Mouse (Mus musculus): Measurements from ENCODE around the gene Gm28042. TPM values are rescaled to one million over a fixed set of nuclear protein-coding genes. Genes with fewer than 3 reads are reported as not detected.

The Gm28042 gene
- polyA plus RNA-seq, 1 experiment from 2014 or later, result 2.2 TPM

DNA sequence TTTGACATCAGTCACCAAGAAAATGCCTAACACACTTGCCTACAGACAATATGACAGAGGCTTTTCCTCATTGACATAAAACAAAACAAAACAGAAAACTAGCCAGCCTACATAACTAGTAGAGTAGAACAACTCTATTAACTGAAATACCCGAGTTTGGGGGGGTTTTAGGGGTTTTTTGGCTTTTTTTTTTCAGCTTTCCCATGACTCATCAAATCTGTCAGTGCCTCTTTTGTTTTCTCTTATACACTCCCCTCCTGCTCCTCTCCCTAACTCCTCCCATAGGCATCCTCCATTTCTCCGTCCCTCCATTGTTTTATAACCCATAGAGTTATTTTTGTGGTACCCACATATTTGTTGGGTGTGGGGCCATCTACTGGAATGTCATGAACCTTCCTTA lies 33.8 kb upstream of the Gm28042 start:
- ATAC-seq (replicated peaks; ENCODE audit: extremely low read depth, insufficient read depth, low FRiP score), result no peak

DNA sequence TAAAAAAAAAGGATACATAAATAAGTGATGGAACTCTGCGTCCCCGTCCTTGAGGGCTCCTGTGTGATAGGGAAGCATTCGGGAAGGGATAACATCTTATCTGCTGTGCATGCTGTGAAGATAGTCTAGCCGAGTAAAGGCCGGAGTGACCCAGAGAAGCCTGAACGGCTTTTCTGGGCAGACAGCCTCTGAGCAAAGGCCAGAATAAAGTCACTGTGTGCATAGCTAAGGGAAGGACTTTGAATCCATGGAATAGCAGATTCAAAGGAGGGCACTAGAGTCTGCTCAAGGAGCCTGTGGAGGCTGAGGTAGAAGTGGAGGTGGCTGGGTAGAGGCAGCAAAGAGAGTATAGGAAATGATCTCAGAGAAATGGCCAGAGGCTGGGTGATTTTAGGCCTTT lies 32.5 kb upstream of the Gm28042 start:
- no peak for ATAC-seq (replicated peaks; ENCODE audit: extremely low read depth, insufficient read depth, low FRiP score)
- Histone ChIP-seq H3K36me3 (ENCODE audit: control insufficient read depth, insufficient read depth) (no peaks in the 10 kb centered on the region; the same call in 1 of the 2 replicates), H3K4me2 (ENCODE audit: low read depth, low read length) (no peak overlapping the region), H3K9me3 (replicated peaks; ENCODE audit: control insufficient read depth, low read length) (no peaks in the 10 kb centered on the region), H3K4me3 (ENCODE audit: low read length) (no peak overlapping the region), H3K27ac (ENCODE audit: low read length) (peak overlapping the region; percentile 69), H3K4me1 (ENCODE audit: control insufficient read depth, insufficient read depth, low read length) (peaks cover 8% of the 10 kb centered on the region), H3K27me3 (ENCODE audit: control insufficient read depth, insufficient read depth, low read length) (no peaks in the 10 kb centered on the region), H3K9ac (ENCODE audit: low read length) (no peak overlapping the region)
- 52% methylated on average over 6 of the region's 6 CpGs for WGBS

More for the DNA sequence above, 33.8 kb upstream of the Gm28042 start:
- peaks cover 8% of the 10 kb centered on the region for H3K4me1 ChIP-seq (ENCODE audit: control insufficient read depth, insufficient read depth, low read length)
- no peaks in the 10 kb centered on the region for H3K9me3 ChIP-seq (replicated peaks; ENCODE audit: control insufficient read depth, low read length)
- H3K4me2 ChIP-seq (ENCODE audit: low read depth, low read length), result no peak overlapping the region
- H3K9ac ChIP-seq (ENCODE audit: low read length), result no peak overlapping the region
- H3K4me3 ChIP-seq (ENCODE audit: low read length), result no peak overlapping the region
- WGBS, result 55% methylated on average over 2 of the region's 2 CpGs
- no peaks in the 10 kb centered on the region for H3K27me3 ChIP-seq (ENCODE audit: control insufficient read depth, insufficient read depth, low read length)
- no peaks in the 10 kb centered on the region for H3K36me3 ChIP-seq (ENCODE audit: control insufficient read depth, insufficient read depth)
- no peak overlapping the region for H3K27ac ChIP-seq (ENCODE audit: low read length)

DNA sequence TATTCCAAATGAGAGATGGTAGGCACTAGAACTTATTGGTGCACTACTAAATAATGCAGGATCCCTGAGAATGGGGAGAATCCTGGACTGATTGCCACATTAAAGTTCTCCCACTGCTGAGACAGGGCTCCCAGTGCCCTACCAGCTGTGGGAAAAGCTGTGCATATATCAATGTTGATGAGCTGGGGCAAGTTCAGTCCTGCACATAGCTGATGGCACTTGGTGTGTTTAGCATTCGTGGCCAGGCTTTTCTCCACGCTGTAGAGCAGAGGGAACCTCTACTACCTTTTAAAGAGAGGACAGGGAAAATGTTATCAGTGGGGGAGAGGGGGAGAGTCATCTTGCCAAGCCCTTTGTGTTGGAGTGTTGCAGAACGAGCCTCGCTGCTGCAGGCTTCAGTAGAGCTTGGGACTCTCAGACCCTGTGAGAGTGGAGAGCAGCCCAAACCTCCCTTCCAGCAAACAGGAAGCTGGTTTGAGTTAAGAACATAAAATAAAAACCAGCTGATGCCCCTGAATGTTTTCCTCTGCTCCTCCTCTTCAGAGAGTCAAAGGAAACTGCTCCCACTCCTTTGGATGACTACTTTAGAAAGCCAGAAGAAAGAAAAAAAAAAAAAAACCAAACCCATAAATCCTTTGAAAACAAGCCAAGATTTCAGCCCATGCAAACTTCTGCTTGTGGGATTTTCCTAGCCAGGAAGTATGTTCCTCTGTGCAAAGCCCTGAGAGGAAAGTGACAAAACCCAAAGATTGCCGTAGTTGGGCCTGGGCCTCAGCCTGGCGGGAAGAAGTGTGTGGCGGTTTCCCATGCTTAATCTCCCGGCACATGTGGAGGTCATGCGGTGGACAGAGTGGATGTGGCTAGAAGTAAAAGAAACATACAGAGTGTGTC lies 31.7 kb upstream of the Gm28042 start:
- Histone ChIP-seq H3K36me3 (ENCODE audit: control insufficient read depth, insufficient read depth) (no peaks in the 10 kb centered on the region; the same call in 1 of the 2 replicates), H3K4me3 (ENCODE audit: low read length) (no peak overlapping the region), H3K4me1 (ENCODE audit: control insufficient read depth, insufficient read depth, low read length) (peaks cover 10% of the 10 kb centered on the region), H3K4me2 (ENCODE audit: low read depth, low read length) (no peak overlapping the region), H3K27ac (ENCODE audit: low read length) (peak overlapping the region; percentile 69), H3K9ac (ENCODE audit: low read length) (no peak overlapping the region), H3K27me3 (ENCODE audit: control insufficient read depth, insufficient read depth, low read length) (no peaks in the 10 kb centered on the region), H3K9me3 (replicated peaks; ENCODE audit: control insufficient read depth, low read length) (no peaks in the 10 kb centered on the region)
- 27% methylated on average over 9 of the region's 9 CpGs for WGBS
- peak; percentile 67 for ATAC-seq (replicated peaks; ENCODE audit: extremely low read depth, insufficient read depth, low FRiP score)

DNA sequence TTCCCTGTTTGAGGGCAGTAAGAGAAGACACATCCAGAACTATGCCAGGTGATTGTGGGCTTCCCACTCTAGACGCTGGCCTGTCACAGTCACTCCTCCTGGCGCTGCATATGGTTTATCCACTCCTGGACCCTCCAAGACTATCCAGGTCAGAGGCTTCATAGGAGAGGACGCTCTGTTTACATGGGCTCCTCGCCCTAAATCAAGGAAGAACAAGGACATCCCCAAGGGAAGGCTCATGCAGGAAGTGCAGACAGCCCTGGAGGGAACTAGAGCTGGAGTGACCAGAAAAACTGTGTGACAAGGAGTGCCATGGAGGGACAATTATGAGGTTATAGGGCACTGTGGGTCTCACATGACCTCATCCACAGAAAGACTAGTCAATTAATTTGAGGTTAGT lies 29.9 kb upstream of the Gm28042 start:
- Histone ChIP-seq H3K4me2 (ENCODE audit: low read depth, low read length) (no peak overlapping the region), H3K4me1 (ENCODE audit: control insufficient read depth, insufficient read depth, low read length) (peaks cover 18% of the 10 kb centered on the region), H3K4me3 (ENCODE audit: low read length) (no peak overlapping the region), H3K27ac (ENCODE audit: low read length) (no peak overlapping the region), H3K27me3 (ENCODE audit: control insufficient read depth, insufficient read depth, low read length) (no peaks in the 10 kb centered on the region), H3K36me3 (ENCODE audit: control insufficient read depth, insufficient read depth) (no peaks in the 10 kb centered on the region; the same call in 1 of the 2 replicates), H3K9me3 (replicated peaks; ENCODE audit: control insufficient read depth, low read length) (no peaks in the 10 kb centered on the region), H3K9ac (ENCODE audit: low read length) (no peak overlapping the region)
- no peak for ATAC-seq (replicated peaks; ENCODE audit: extremely low read depth, insufficient read depth, low FRiP score)
- WGBS, result 74% methylated on average over 4 of the region's 4 CpGs

DNA sequence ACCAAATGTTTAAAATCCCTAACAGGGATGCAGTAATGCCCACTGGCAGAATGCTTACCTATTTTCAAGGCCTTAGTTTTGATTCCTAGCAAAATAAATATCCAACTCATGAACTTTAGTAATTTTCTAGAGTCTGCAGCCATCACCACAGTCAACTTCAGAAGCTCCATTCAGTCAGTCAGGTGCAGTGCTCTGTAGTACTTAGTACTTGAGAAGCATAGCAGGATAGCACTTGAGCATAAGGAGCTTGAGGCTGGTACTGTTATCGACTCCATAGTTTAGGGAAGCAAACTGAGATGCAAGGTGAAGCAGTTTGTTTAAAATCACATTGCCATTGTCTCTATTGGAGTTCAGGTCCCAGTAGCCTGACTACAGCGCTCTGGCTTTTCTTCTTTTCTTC lies 27.6 kb upstream of the Gm28042 start:
- WGBS, result 89% methylated on average over 2 of the region's 2 CpGs
- no peaks in the 10 kb centered on the region; the same call in 1 of the 2 replicates for H3K36me3 ChIP-seq (ENCODE audit: control insufficient read depth, insufficient read depth)
- H3K27ac ChIP-seq (ENCODE audit: low read length), result no peak overlapping the region
- H3K9ac ChIP-seq (ENCODE audit: low read length), result no peak overlapping the region
- H3K4me2 ChIP-seq (ENCODE audit: low read depth, low read length), result no peak overlapping the region
- no peaks in the 10 kb centered on the region for H3K27me3 ChIP-seq (ENCODE audit: control insufficient read depth, insufficient read depth, low read length)
- no peak for ATAC-seq (replicated peaks; ENCODE audit: extremely low read depth, insufficient read depth, low FRiP score)
- no peak overlapping the region for H3K4me3 ChIP-seq (ENCODE audit: low read length)
- no peaks in the 10 kb centered on the region for H3K9me3 ChIP-seq (replicated peaks; ENCODE audit: control insufficient read depth, low read length)
- H3K4me1 ChIP-seq (ENCODE audit: control insufficient read depth, insufficient read depth, low read length), result peaks cover 18% of the 10 kb centered on the region

DNA sequence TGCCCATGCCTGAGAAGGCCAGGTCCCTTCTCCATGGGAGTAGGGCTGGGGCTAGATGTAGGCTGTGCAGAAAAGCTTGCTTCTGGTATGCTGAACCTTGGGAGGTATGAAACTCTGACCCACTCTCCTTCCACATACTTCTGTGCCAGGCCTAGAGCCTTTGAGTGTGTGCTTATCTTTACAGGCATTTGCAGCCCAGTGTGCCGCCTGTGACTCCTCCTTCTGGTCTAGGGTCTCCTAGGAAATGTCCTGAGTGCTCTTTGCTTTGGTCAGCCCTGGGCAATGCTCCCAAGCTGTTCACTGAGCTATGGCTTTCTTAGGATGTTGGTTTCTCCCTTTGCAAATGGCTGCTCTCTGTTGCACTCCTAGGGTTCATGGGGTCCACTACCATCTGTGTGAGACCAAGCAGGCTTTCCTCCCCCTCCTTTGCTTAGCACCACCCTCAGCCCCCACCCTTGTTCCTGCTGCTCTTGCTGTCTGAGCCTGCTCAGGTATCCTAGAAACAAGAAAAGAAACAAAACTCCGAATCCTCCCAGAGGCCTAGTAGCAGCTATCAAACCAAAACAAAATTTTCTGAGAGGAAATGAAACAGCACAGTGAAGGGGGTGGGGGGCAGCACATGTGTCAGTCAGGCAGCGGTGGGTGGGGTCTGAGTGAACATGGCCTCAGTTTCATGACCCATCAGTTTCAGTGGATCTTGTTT lies 26.3 kb upstream of the Gm28042 start:
- ATAC-seq (replicated peaks; ENCODE audit: extremely low read depth, insufficient read depth, low FRiP score), result peak; percentile 35; the same call in 1 of the 2 replicates
- no peaks in the 10 kb centered on the region for H3K27me3 ChIP-seq (ENCODE audit: control insufficient read depth, insufficient read depth, low read length)
- H3K9me3 ChIP-seq (replicated peaks; ENCODE audit: control insufficient read depth, low read length), result no peaks in the 10 kb centered on the region
- H3K4me1 ChIP-seq (ENCODE audit: control insufficient read depth, insufficient read depth, low read length), result peaks cover 12% of the 10 kb centered on the region
- H3K27ac ChIP-seq (ENCODE audit: low read length), result peak overlapping the region; percentile 30
- 58% methylated on average over 3 of the region's 3 CpGs for WGBS
- no peak overlapping the region for H3K4me2 ChIP-seq (ENCODE audit: low read depth, low read length)
- no peak overlapping the region for H3K9ac ChIP-seq (ENCODE audit: low read length)
- H3K36me3 ChIP-seq (ENCODE audit: control insufficient read depth, insufficient read depth), result no peaks in the 10 kb centered on the region; the same call in 1 of the 2 replicates
- no peak overlapping the region for H3K4me3 ChIP-seq (ENCODE audit: low read length)

DNA sequence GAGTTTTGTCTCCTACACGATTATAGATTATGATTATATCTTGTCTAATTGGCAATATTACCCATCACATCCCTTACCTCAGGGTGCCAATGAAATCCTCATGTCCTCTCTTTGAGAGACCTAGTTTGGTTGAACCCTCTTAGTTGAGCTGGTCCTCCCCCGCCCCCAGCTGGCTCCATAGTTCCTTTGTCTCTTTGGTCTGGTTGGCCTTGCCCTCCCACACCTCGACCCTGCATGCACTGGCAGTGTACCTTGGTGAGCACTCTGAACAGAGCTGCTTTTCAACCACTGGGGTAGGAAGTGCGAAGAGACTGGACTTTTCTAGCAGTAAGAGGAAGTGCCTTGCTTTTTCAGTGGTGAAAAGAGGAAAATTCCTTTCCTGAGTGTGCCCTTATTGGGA lies 25.3 kb upstream of the Gm28042 start:
- Histone ChIP-seq H3K9ac (ENCODE audit: low read length) (no peak overlapping the region), H3K27me3 (ENCODE audit: control insufficient read depth, insufficient read depth, low read length) (no peaks in the 10 kb centered on the region), H3K4me3 (ENCODE audit: low read length) (no peak overlapping the region), H3K36me3 (ENCODE audit: control insufficient read depth, insufficient read depth) (no peaks in the 10 kb centered on the region; the same call in 1 of the 2 replicates), H3K4me1 (ENCODE audit: control insufficient read depth, insufficient read depth, low read length) (peaks cover 10% of the 10 kb centered on the region), H3K9me3 (replicated peaks; ENCODE audit: control insufficient read depth, low read length) (no peaks in the 10 kb centered on the region), H3K4me2 (ENCODE audit: low read depth, low read length) (no peak overlapping the region), H3K27ac (ENCODE audit: low read length) (no peak overlapping the region)
- WGBS, result 70% methylated on average over 4 of the region's 4 CpGs
- no peak for ATAC-seq (replicated peaks; ENCODE audit: extremely low read depth, insufficient read depth, low FRiP score)

DNA sequence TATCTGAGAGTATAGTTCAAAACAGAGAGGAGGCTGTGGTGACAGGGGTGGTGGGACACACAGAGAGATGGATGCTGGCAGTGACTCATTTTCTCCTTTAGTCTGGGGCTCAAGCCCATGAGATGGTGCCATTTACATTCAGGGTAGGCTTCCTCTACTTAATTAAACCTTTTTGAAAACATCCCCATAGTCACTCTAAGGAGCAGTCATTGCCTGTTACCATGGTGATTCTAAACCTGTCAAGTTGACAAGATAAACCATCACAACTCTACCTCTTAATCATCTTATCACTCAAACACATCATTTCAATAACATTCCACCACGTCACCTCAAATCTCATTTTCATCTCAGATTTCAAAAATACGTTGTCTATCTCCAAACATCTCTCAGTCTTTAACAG lies 23.3 kb upstream of the Gm28042 start:
- Histone ChIP-seq H3K9me3 (replicated peaks; ENCODE audit: control insufficient read depth, low read length) (no peaks in the 10 kb centered on the region), H3K4me1 (ENCODE audit: control insufficient read depth, insufficient read depth, low read length) (peaks cover 10% of the 10 kb centered on the region), H3K4me3 (ENCODE audit: low read length) (no peak overlapping the region), H3K9ac (ENCODE audit: low read length) (no peak overlapping the region), H3K36me3 (ENCODE audit: control insufficient read depth, insufficient read depth) (no peaks in the 10 kb centered on the region; the same call in 1 of the 2 replicates), H3K27ac (ENCODE audit: low read length) (no peak overlapping the region), H3K4me2 (ENCODE audit: low read depth, low read length) (no peak overlapping the region), H3K27me3 (ENCODE audit: control insufficient read depth, insufficient read depth, low read length) (no peaks in the 10 kb centered on the region)
- WGBS, result 87% methylated on average over 2 of the region's 2 CpGs
- no peak for ATAC-seq (replicated peaks; ENCODE audit: extremely low read depth, insufficient read depth, low FRiP score)

DNA sequence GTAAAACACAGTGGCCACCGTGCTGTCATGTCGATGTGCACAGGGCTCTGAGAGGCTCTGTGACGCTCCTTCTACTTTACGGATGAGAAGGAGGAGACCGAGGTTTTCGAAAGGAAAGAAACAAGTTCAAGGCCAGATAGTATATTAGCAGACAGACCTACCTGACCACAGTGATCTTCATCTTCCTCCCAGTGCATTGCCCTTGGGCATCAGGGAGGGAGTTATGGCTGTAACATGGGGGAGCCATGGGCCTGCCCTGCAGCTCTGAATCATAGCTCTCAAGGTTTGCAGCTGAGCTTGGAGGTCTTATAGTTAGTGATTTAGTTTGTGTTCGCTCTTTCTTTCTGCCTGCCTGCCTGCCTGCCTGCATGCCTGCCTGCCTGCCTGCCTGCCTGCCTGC lies 20.6 kb upstream of the Gm28042 start:
- H3K4me2 ChIP-seq (ENCODE audit: low read depth, low read length), result no peak overlapping the region
- no peak overlapping the region for H3K4me3 ChIP-seq (ENCODE audit: low read length)
- H3K27me3 ChIP-seq (ENCODE audit: control insufficient read depth, insufficient read depth, low read length), result no peaks in the 10 kb centered on the region
- no peaks in the 10 kb centered on the region for H3K9me3 ChIP-seq (replicated peaks; ENCODE audit: control insufficient read depth, low read length)
- ATAC-seq (replicated peaks; ENCODE audit: extremely low read depth, insufficient read depth, low FRiP score), result no peak
- H3K27ac ChIP-seq (ENCODE audit: low read length), result no peak overlapping the region
- 96% methylated on average over 7 of the region's 7 CpGs for WGBS
- no peak overlapping the region for H3K9ac ChIP-seq (ENCODE audit: low read length)
- H3K36me3 ChIP-seq (ENCODE audit: control insufficient read depth, insufficient read depth), result no peaks in the 10 kb centered on the region
- no peaks in the 10 kb centered on the region for H3K4me1 ChIP-seq (ENCODE audit: control insufficient read depth, insufficient read depth, low read length)
